In the genomic region with DNA sequence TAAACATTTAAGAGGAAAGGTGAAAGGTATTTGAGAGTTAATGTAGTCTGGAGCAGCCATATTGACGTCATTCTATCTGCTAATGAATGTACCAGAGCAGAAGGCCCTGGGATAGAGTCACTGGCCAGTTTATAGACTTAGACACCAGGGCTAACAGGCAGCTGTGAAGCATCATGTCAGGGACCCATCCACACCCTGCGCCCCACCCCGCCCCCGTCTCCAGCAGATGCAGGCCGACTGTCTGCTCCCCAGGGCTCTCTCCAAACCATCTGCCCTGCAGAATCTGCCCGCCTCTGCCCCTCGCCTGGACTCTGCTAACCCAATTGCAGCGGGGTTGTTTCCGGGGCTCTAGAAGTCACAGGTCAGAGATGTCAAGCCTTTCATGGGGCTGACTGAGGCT, we compare ENCODE assay signal across 21 mouse cellular contexts. TPM values are rescaled to one million over a fixed set of nuclear protein-coding genes. Genes with fewer than 3 reads are reported as not detected.
DNase-seq lines count a peak whose midpoint lies in the region; ATAC-seq and TF ChIP-seq lines count a peak whose summit lies in the region.
"Had no signal": no experiment of that assay in that cellular context is flagged by ENCODE, and none has a peak within 500 bp of the region (broad histone marks: within the 10 kb centered on the region; RNA-seq: fewer than 3 reads in every experiment).

No protein-coding gene starts in this region.

- 0 out of 2 replicates have a peak, but pooled peaks cover 3% of the 10 kb centered on the region for H3K9me3 ChIP-seq in forebrain, embryonic 10.5 days
- H3K9me3 ChIP-seq in forebrain, embryonic 15.5 days = no peaks in the 10 kb centered on the region
- no peaks in the 10 kb centered on the region for H3K9me3 ChIP-seq in ES-Bruce4 (replicated peaks; ENCODE audit: control insufficient read depth, insufficient read depth, low read length, poor library complexity, severe bottlenecking)
- H3K9me3 ChIP-seq in limb, embryonic 10.5 days (replicated peaks) = no peaks in the 10 kb centered on the region
- H3K9me3 ChIP-seq: embryonic facial prominence, embryonic 15.5 days; G1E; liver, embryonic 15.5 days; stomach, embryonic 15.5 days had no signal

- H3K4me2 ChIP-seq in forebrain, embryonic 15.5 days (replicated peaks) = no peak overlapping the region
- H3K4me2 ChIP-seq: embryonic facial prominence, embryonic 15.5 days; heart, embryonic 11.5 days; liver, embryonic 15.5 days; stomach, embryonic 15.5 days had no signal

- no peak for TF ChIP-seq POLR2A in ES-Bruce4 (IDR thresholded peaks at IDR 0.05; ENCODE audit: insufficient read depth, low read length)

- peaks cover 54% of the 10 kb centered on the region for H3K4me1 ChIP-seq in forebrain, embryonic 10.5 days
- peaks cover 8% of the 10 kb centered on the region for H3K4me1 ChIP-seq in forebrain, embryonic 15.5 days
- peaks cover 10% of the 10 kb centered on the region for H3K4me1 ChIP-seq in ES-Bruce4 (ENCODE audit: control insufficient read depth, insufficient read depth, low read length)
- peaks cover 18% of the 10 kb centered on the region for H3K4me1 ChIP-seq in limb, embryonic 10.5 days
- H3K4me1 ChIP-seq: liver, embryonic 15.5 days; stomach, embryonic 15.5 days had no signal

- WGBS in forebrain, embryonic 10.5 days = 57% methylated on average over 9 of the region's 9 CpGs
- 62% methylated on average over 9 of the region's 9 CpGs for WGBS in forebrain, embryonic 15.5 days
- WGBS in limb, embryonic 10.5 days = 37% methylated on average over 9 of the region's 9 CpGs

- no peak for TF ChIP-seq EP300 in ES-Bruce4 (IDR thresholded peaks at IDR 0.05; ENCODE audit: insufficient read depth, low read depth, low read length)

- H3K9ac ChIP-seq in forebrain, embryonic 15.5 days (replicated peaks) = no peak overlapping the region
- H3K9ac ChIP-seq in ES-Bruce4 (ENCODE audit: low read depth, poor library complexity, severe bottlenecking) = no peak overlapping the region
- H3K9ac ChIP-seq: embryonic facial prominence, embryonic 15.5 days; forebrain, postnatal 0 days; liver, embryonic 15.5 days; stomach, embryonic 15.5 days had no signal

- peak overlapping the region; percentile 91 for H3K27ac ChIP-seq in forebrain, embryonic 10.5 days
- H3K27ac ChIP-seq in forebrain, embryonic 15.5 days (replicated peaks) = no peak overlapping the region
- H3K27ac ChIP-seq in ES-Bruce4 (ENCODE audit: insufficient read depth, low read length) = peak overlapping the region; percentile 4; the same call in 1 of the 2 replicates
- H3K27ac ChIP-seq in limb, embryonic 10.5 days = 0 out of 2 replicates have a peak overlapping the region, but pooled peaks have one; percentile 1
- H3K27ac ChIP-seq: embryonic facial prominence, embryonic 15.5 days; liver, embryonic 15.5 days; stomach, embryonic 15.5 days had no signal

- ATAC-seq in forebrain, embryonic 15.5 days (replicated peaks) = no peak
- no peak for ATAC-seq in erythroid progenitor cell, adult 5-6 weeks (replicated peaks; ENCODE audit: low FRiP score, poor library complexity, severe bottlenecking)
- ATAC-seq: forebrain, postnatal 0 days; intestine, postnatal 0 days had no signal

- H3K27me3 ChIP-seq in forebrain, embryonic 10.5 days (ENCODE audit: poor library complexity, severe bottlenecking) = 0 out of 2 replicates have a peak, but pooled peaks cover 4% of the 10 kb centered on the region
- H3K27me3 ChIP-seq in forebrain, embryonic 15.5 days = no peaks in the 10 kb centered on the region
- no peaks in the 10 kb centered on the region for H3K27me3 ChIP-seq in ES-Bruce4 (ENCODE audit: control insufficient read depth, insufficient read depth, low read length, poor library complexity, severe bottlenecking)
- H3K27me3 ChIP-seq in limb, embryonic 10.5 days (ENCODE audit: low read depth, poor library complexity, severe bottlenecking) = no peaks in the 10 kb centered on the region
- H3K27me3 ChIP-seq: embryonic facial prominence, embryonic 15.5 days; stomach, embryonic 15.5 days had no signal

- no peak for DNase-seq in forebrain, embryonic 10.5 days (ENCODE audit: extremely low spot score, low spot score)
- peak; percentile 35 for DNase-seq in left cerebral cortex, postnatal 4 days
- DNase-seq in left cerebral cortex, adult 18-20 months (ENCODE audit: low spot score in 2 of 2) = no peak
- DNase-seq in limb, embryonic 10.5 days (ENCODE audit: low spot score) = no peak
- DNase-seq in spleen, adult 18-20 months = no peak
- DNase-seq: adrenal gland, postnatal 25 days; cerebellum, postnatal 25 days; forebrain, postnatal 0 days; gastrocnemius, postnatal 14 days; heart, postnatal 4 days; thymus, postnatal 25 days had no signal

- intact Hi-C loops in left cerebral cortex, postnatal 4 days (cut with DNase I) = no loop called here

- no peaks in the 10 kb centered on the region for H3K36me3 ChIP-seq in forebrain, embryonic 10.5 days (replicated peaks)
- no peaks in the 10 kb centered on the region for H3K36me3 ChIP-seq in forebrain, embryonic 15.5 days
- H3K36me3 ChIP-seq in ES-Bruce4 (ENCODE audit: control insufficient read depth, insufficient read depth, low read length, poor library complexity, severe bottlenecking) = no peaks in the 10 kb centered on the region
- no peaks in the 10 kb centered on the region for H3K36me3 ChIP-seq in limb, embryonic 10.5 days
- H3K36me3 ChIP-seq: embryonic facial prominence, embryonic 15.5 days; liver, embryonic 15.5 days; stomach, embryonic 15.5 days had no signal

- TF ChIP-seq CTCF in ES-Bruce4 (IDR thresholded peaks at IDR 0.05; ENCODE audit: low read depth, low read length) = no peak

- no peak overlapping the region for H3K4me3 ChIP-seq in forebrain, embryonic 10.5 days
- H3K4me3 ChIP-seq in forebrain, embryonic 15.5 days = no peak overlapping the region
- H3K4me3 ChIP-seq in ES-Bruce4 (ENCODE audit: low read depth, low read length) = no peak overlapping the region
- H3K4me3 ChIP-seq in limb, embryonic 10.5 days = no peak overlapping the region
- H3K4me3 ChIP-seq: embryonic facial prominence, embryonic 15.5 days; liver, embryonic 15.5 days; myocyte; stomach, embryonic 15.5 days had no signal

RNA-seq across cellular contexts. Expression of a gene that starts 23.0 kb away (rescaled TPM):
- 754 and 787 TPM in 2 replicates for polyA plus RNA-seq in forebrain, embryonic 10.5 days (2016; fragmentation: Nextera tagmentation; extraction: Ambion mirVana)
- 968 and 991 TPM in 2 replicates for polyA plus RNA-seq in forebrain, embryonic 15.5 days (2015; fragmentation: Nextera tagmentation; extraction: Ambion mirVana)
- total RNA-seq in left cerebral cortex, postnatal 4 days (2021) = 100 to 1,000 TPM; 489 to 518 TPM
- 100 to 1,000 TPM; 721 to 781 TPM for total RNA-seq in left cerebral cortex, adult 18-20 months (2021)
- 319 and 337 TPM in 2 replicates for polyA plus RNA-seq in ES-Bruce4 (2011; ENCODE audit: insufficient read depth, insufficient read length, low read depth, missing spikeins)
- 718 and 743 TPM in 2 replicates for polyA plus RNA-seq in limb, embryonic 10.5 days (2016; fragmentation: Nextera tagmentation; extraction: Ambion mirVana)
- total RNA-seq in erythroid progenitor cell, adult 5-6 weeks (2015; ENCODE audit: low replicate concordance) = 265 and 340 TPM in 2 replicates
- 55.4 and 95.0 TPM in 2 replicates for total RNA-seq in erythroid progenitor cell, adult 5-6 weeks (2017; ENCODE audit: low replicate concordance)

RNA-seq across cellular contexts. Expression of a gene that starts 30.7 kb away (rescaled TPM):
- 56.6 and 57.7 TPM in 2 replicates for polyA plus RNA-seq in forebrain, embryonic 10.5 days (2016; fragmentation: Nextera tagmentation; extraction: Ambion mirVana)
- polyA plus RNA-seq in forebrain, embryonic 15.5 days (2015; fragmentation: Nextera tagmentation; extraction: Ambion mirVana) = 60.5 and 64.3 TPM in 2 replicates
- 10 to 100 TPM; 30.3 to 30.5 TPM for total RNA-seq in left cerebral cortex, postnatal 4 days (2021)
- 10 to 100 TPM; 26.4 to 27.9 TPM for total RNA-seq in left cerebral cortex, adult 18-20 months (2021)
- 21.6 and 22.9 TPM in 2 replicates for polyA plus RNA-seq in ES-Bruce4 (2011; ENCODE audit: insufficient read depth, insufficient read length, low read depth, missing spikeins)
- 55.0 and 60.0 TPM in 2 replicates for polyA plus RNA-seq in limb, embryonic 10.5 days (2016; fragmentation: Nextera tagmentation; extraction: Ambion mirVana)
- total RNA-seq in erythroid progenitor cell, adult 5-6 weeks (2015; ENCODE audit: low replicate concordance) = 19.3 and 19.8 TPM in 2 replicates
- total RNA-seq in erythroid progenitor cell, adult 5-6 weeks (2017; ENCODE audit: low replicate concordance) = 3.2 and 8.5 TPM in 2 replicates

RNA-seq across cellular contexts. Expression of a gene that starts 30.8 kb away (rescaled TPM):
- polyA plus RNA-seq in forebrain, embryonic 10.5 days (2016; fragmentation: Nextera tagmentation; extraction: Ambion mirVana) = 37.6 and 40.2 TPM in 2 replicates
- polyA plus RNA-seq in forebrain, embryonic 15.5 days (2015; fragmentation: Nextera tagmentation; extraction: Ambion mirVana) = 33.6 and 36.6 TPM in 2 replicates
- 10 to 100 TPM; 29.6 to 29.7 TPM for total RNA-seq in left cerebral cortex, postnatal 4 days (2021)
- total RNA-seq in left cerebral cortex, adult 18-20 months (2021) = 10 to 100 TPM; 18.4 to 20.5 TPM
- polyA plus RNA-seq in ES-Bruce4 (2011; ENCODE audit: insufficient read depth, insufficient read length, low read depth, missing spikeins) = 12.9 and 17.3 TPM in 2 replicates
- 33.3 and 34.1 TPM in 2 replicates for polyA plus RNA-seq in limb, embryonic 10.5 days (2016; fragmentation: Nextera tagmentation; extraction: Ambion mirVana)
- total RNA-seq in erythroid progenitor cell, adult 5-6 weeks (2015; ENCODE audit: low replicate concordance) = 25.6 and 32.3 TPM in 2 replicates
- total RNA-seq in erythroid progenitor cell, adult 5-6 weeks (2017; ENCODE audit: low replicate concordance) = 6.4 and 10.9 TPM in 2 replicates

RNA-seq across cellular contexts. Expression of a gene that starts 44.8 kb away (rescaled TPM):
- polyA plus RNA-seq in forebrain, embryonic 10.5 days (2016; fragmentation: Nextera tagmentation; extraction: Ambion mirVana) = 399 and 417 TPM in 2 replicates
- 200 and 204 TPM in 2 replicates for polyA plus RNA-seq in forebrain, embryonic 15.5 days (2015; fragmentation: Nextera tagmentation; extraction: Ambion mirVana)
- total RNA-seq in left cerebral cortex, postnatal 4 days (2021) = 10 to 100 TPM; 58.7 to 59.4 TPM
- 10 to 100 TPM; 62.9 to 72.1 TPM for total RNA-seq in left cerebral cortex, adult 18-20 months (2021)
- 107 and 111 TPM in 2 replicates for polyA plus RNA-seq in ES-Bruce4 (2011; ENCODE audit: insufficient read depth, insufficient read length, low read depth, missing spikeins)
- 444 and 468 TPM in 2 replicates for polyA plus RNA-seq in limb, embryonic 10.5 days (2016; fragmentation: Nextera tagmentation; extraction: Ambion mirVana)
- 26.8 and 36.4 TPM in 2 replicates for total RNA-seq in erythroid progenitor cell, adult 5-6 weeks (2015; ENCODE audit: low replicate concordance)
- total RNA-seq in erythroid progenitor cell, adult 5-6 weeks (2017; ENCODE audit: low replicate concordance) = 45.7 and 86.4 TPM in 2 replicates

RNA-seq across cellular contexts. Expression of a gene that starts 57.7 kb away (rescaled TPM):
- 142 and 158 TPM in 2 replicates for polyA plus RNA-seq in forebrain, embryonic 10.5 days (2016; fragmentation: Nextera tagmentation; extraction: Ambion mirVana)
- 70.0 and 75.8 TPM in 2 replicates for polyA plus RNA-seq in forebrain, embryonic 15.5 days (2015; fragmentation: Nextera tagmentation; extraction: Ambion mirVana)
- total RNA-seq in left cerebral cortex, postnatal 4 days (2021) = 100 to 1,000 TPM; 110 to 114 TPM
- 10 to 100 TPM; 48.8 to 49.1 TPM for total RNA-seq in left cerebral cortex, adult 18-20 months (2021)
- 48.7 and 49.2 TPM in 2 replicates for polyA plus RNA-seq in ES-Bruce4 (2011; ENCODE audit: insufficient read depth, insufficient read length, low read depth, missing spikeins)
- 54.0 and 60.6 TPM in 2 replicates for polyA plus RNA-seq in limb, embryonic 10.5 days (2016; fragmentation: Nextera tagmentation; extraction: Ambion mirVana)
- not detected in 2 replicates for total RNA-seq in erythroid progenitor cell, adult 5-6 weeks (2015; ENCODE audit: low replicate concordance)
- not detected in 2 replicates for total RNA-seq in erythroid progenitor cell, adult 5-6 weeks (2017; ENCODE audit: low replicate concordance)
